In the genomic region with DNA sequence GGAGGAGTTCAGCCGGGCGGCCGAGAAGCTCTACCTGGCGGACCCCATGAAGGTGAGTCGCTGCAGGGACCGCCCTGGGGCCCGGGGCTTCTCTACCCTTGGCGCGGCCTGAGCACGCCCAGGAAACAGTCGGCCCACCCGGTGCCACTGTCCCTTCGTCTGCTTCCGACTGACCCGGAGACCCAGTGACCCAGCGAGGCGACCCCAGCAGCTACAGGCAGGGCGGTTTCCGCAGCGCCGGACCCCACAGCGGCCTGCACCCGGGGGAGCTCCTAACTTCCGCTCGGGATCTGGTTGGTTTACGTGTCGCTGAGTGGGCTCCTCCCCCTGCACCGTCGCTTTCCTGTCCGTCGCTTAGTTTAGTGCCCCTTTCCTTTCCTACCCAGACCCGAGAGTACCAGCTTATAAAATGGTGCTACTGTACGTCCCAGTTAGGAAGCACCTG, we compare ENCODE assay signal across 8 mouse cellular contexts. TPM values are rescaled to one million over a fixed set of nuclear protein-coding genes. Genes with fewer than 3 reads are reported as not detected.
DNase-seq lines count a peak whose midpoint lies in the region; ATAC-seq and TF ChIP-seq lines count a peak whose summit lies in the region.

No protein-coding gene starts in this region.

- H3K36me3 ChIP-seq in forebrain, embryonic 16.5 days (ENCODE audit: control insufficient read depth, insufficient read depth): no peaks in the 10 kb centered on the region; the same call in 1 of the 2 replicates
- no peaks in the 10 kb centered on the region for H3K36me3 ChIP-seq in lung, postnatal 0 days (ENCODE audit: insufficient read depth, low read length)

- peak; percentile 90 for DNase-seq in MEL-GATA-1-ER (ENCODE audit: extremely low read depth, low read depth)
- DNase-seq in cerebellum, adult 18-20 months: peak; percentile 76 to 78
- DNase-seq in heart, postnatal 4 days: peak; percentile 86
- DNase-seq in layer of hippocampus, adult 9-11 months: peak; percentile 89
- DNase-seq in lung, postnatal 0 days (ENCODE audit: low spot score): peak; percentile 97
- peak; percentile 61 for DNase-seq in ovary, postnatal 10 days (ENCODE audit: low spot score)
- DNase-seq in thymus, postnatal 0 days (ENCODE audit: low spot score): peak; percentile 91

- H3K9me3 ChIP-seq in forebrain, embryonic 16.5 days (ENCODE audit: control insufficient read depth, low read length): no peaks in the 10 kb centered on the region
- no peaks in the 10 kb centered on the region for H3K9me3 ChIP-seq in lung, postnatal 0 days (ENCODE audit: low read length)

- TF ChIP-seq CTCF in lung, postnatal 0 days (IDR thresholded peaks at IDR 0.05): no peak

- TF ChIP-seq EP300 in lung, postnatal 0 days (IDR thresholded peaks at IDR 0.05): peak; percentile 44; the same call in 1 of the 2 replicates

- under 1% methylated on average over 33 of the region's 33 CpGs for WGBS in forebrain, embryonic 16.5 days
- WGBS in lung, postnatal 0 days: under 1% methylated on average over 31 of the region's 33 CpGs

- peak; percentile 97 for ATAC-seq in forebrain, embryonic 16.5 days
- peak; percentile 97 for ATAC-seq in lung, postnatal 0 days

- peak overlapping the region; percentile 71 for H3K27ac ChIP-seq in forebrain, embryonic 16.5 days (ENCODE audit: low read length)
- peak overlapping the region; percentile 94 for H3K27ac ChIP-seq in lung, postnatal 0 days (ENCODE audit: low read length)

- no peaks in the 10 kb centered on the region for H3K27me3 ChIP-seq in forebrain, embryonic 16.5 days (replicated peaks; ENCODE audit: control insufficient read depth, insufficient read depth, low read length)
- H3K27me3 ChIP-seq in lung, postnatal 0 days (replicated peaks; ENCODE audit: insufficient read depth, low read length): no peaks in the 10 kb centered on the region

- peaks cover 21% of the 10 kb centered on the region for H3K4me1 ChIP-seq in forebrain, embryonic 16.5 days (replicated peaks; ENCODE audit: control insufficient read depth, insufficient read depth, low read length)
- peaks cover 7% of the 10 kb centered on the region; the same call in 1 of the 2 replicates for H3K4me1 ChIP-seq in lung, postnatal 0 days (ENCODE audit: insufficient read depth, low read depth, low read length)

- H3K9ac ChIP-seq in forebrain, embryonic 16.5 days (replicated peaks; ENCODE audit: low read depth, low read length): peak overlapping the region; percentile 72
- peak overlapping the region; percentile 87 for H3K9ac ChIP-seq in lung, postnatal 0 days (replicated peaks; ENCODE audit: low read depth)

- H3K4me3 ChIP-seq in forebrain, embryonic 16.5 days (replicated peaks; ENCODE audit: low read length): peak overlapping the region; percentile 89
- H3K4me3 ChIP-seq in lung, postnatal 0 days (ENCODE audit: low read depth, low read length): peak overlapping the region; percentile 84

- H3K4me2 ChIP-seq in forebrain, embryonic 16.5 days (ENCODE audit: low read length): peak overlapping the region; percentile 77
- H3K4me2 ChIP-seq in lung, postnatal 0 days (replicated peaks; ENCODE audit: low read depth, low read length): peak overlapping the region; percentile 58

RNA-seq across cellular contexts. Expression of a gene that starts 0.4 kb away (rescaled TPM):
- polyA plus RNA-seq in forebrain, embryonic 16.5 days (2015; fragmentation: Nextera tagmentation; extraction: Ambion mirVana): 125 and 126 TPM in 2 replicates
- 10 to 100 TPM; 48.7 to 50.8 TPM for total RNA-seq in heart, postnatal 4 days (2021)
- 146 and 148 TPM in 2 replicates for polyA plus RNA-seq in lung, postnatal 0 days (2015; fragmentation: Nextera tagmentation; extraction: Ambion mirVana)
- polyA plus RNA-seq in thymus, postnatal 0 days (2015; fragmentation: Nextera tagmentation; extraction: Ambion mirVana): 274 and 279 TPM in 2 replicates

RNA-seq across cellular contexts. Expression of a gene that starts 39.3 kb away (rescaled TPM):
- not detected in 2 replicates for polyA plus RNA-seq in forebrain, embryonic 16.5 days (2015; fragmentation: Nextera tagmentation; extraction: Ambion mirVana)
- total RNA-seq in heart, postnatal 4 days (2021): not detected
- polyA plus RNA-seq in lung, postnatal 0 days (2015; fragmentation: Nextera tagmentation; extraction: Ambion mirVana): not detected in 2 replicates
- polyA plus RNA-seq in thymus, postnatal 0 days (2015; fragmentation: Nextera tagmentation; extraction: Ambion mirVana): not detected in 2 replicates

Comparison
In these comparisons a context has a peak if more than half of its experiments do, and no peak if none do; other contexts are left out.
1. Peak in every context shown above with its lines: DNase-seq, ATAC-seq, H3K4me3 ChIP-seq and H3K27ac ChIP-seq.